Mouse (Mus musculus) thymus, adult 18-20 months (tissue): Measurements from ENCODE around the gene Clasrp.

Experiments
- DNase-seq, 2 experiments: peaks; one replicate each; pipeline ENCODE4 v3.0.0; 2022; ENCODE audit warnings: mixed read lengths in 2 of 2

Gene Clasrp

GRCm38 (mm10) chr7:19603849-19604605, at the start of gene Clasrp:
Clasrp (minus strand) TSS chr7:19604486.
- DNase-seq: peak; percentile 93 to 95

GRCm38 (mm10) chr7:19652614-19653013, 48.3 kb upstream of the Clasrp start:
- no peak for DNase-seq

- no peak for DNase-seq
Measured at GRCm38 (mm10) chr7:19651063-19651786, 46.9 kb upstream of the Clasrp start.

GRCm38 (mm10) chr7:19641223-19641622, 36.9 kb upstream of the Clasrp start:
- no peak for DNase-seq

- no peak for DNase-seq
Measured at GRCm38 (mm10) chr7:19635074-19635827, 31.0 kb upstream of the Clasrp start.

GRCm38 (mm10) chr7:19634591-19634990, 30.3 kb upstream of the Clasrp start:
- no peak for DNase-seq

GRCm38 (mm10) chr7:19633855-19634254, 29.6 kb upstream of the Clasrp start:
- no peak for DNase-seq

GRCm38 (mm10) chr7:19633197-19633596, 28.9 kb upstream of the Clasrp start:
- DNase-seq: no peak

GRCm38 (mm10) chr7:19632720-19633119, 28.4 kb upstream of the Clasrp start:
- DNase-seq: no peak

- no peak for DNase-seq
Measured at GRCm38 (mm10) chr7:19632275-19632674, 28.0 kb upstream of the Clasrp start.

GRCm38 (mm10) chr7:19629361-19629734, 25.1 kb upstream of the Clasrp start, which contains the start of gene Relb:
Relb (minus strand) TSS chr7:19629438.
- peak; percentile 75 to 84 for DNase-seq

GRCm38 (mm10) chr7:19628536-19629360, 24.5 kb upstream of the Clasrp start:
- DNase-seq: peak; percentile 92 to 98

GRCm38 (mm10) chr7:19628192-19628535, 23.9 kb upstream of the Clasrp start:
- no peak for DNase-seq

GRCm38 (mm10) chr7:19627721-19628120, 23.4 kb upstream of the Clasrp start:
- DNase-seq: no peak

GRCm38 (mm10) chr7:19623433-19623832, 19.1 kb upstream of the Clasrp start:
- DNase-seq: no peak

- DNase-seq: no peak
Measured at GRCm38 (mm10) chr7:19622241-19622640, 18.0 kb upstream of the Clasrp start.

GRCm38 (mm10) chr7:19620811-19621210, 16.5 kb upstream of the Clasrp start:
- DNase-seq: no peak

GRCm38 (mm10) chr7:19619004-19619801, 14.9 kb upstream of the Clasrp start:
- DNase-seq: peak in 1 of 2 experiments; percentile 23

GRCm38 (mm10) chr7:19615036-19615577, 10.8 kb upstream of the Clasrp start:
- DNase-seq: no peak

- DNase-seq: no peak
Measured at GRCm38 (mm10) chr7:19610969-19611368, 6.7 kb upstream of the Clasrp start.

- no peak for DNase-seq
Measured at GRCm38 (mm10) chr7:19609641-19610332, 5.5 kb upstream of the Clasrp start.
